Mouse (Mus musculus) embryo, embryonic 11 days (tissue): ENCODE measurements around the gene F11r.

Experiments used
- DNase-seq: peaks from one replicate; pipeline ENCODE4 v3.0.0-alpha.2; 2015

Gene F11r

DNA sequence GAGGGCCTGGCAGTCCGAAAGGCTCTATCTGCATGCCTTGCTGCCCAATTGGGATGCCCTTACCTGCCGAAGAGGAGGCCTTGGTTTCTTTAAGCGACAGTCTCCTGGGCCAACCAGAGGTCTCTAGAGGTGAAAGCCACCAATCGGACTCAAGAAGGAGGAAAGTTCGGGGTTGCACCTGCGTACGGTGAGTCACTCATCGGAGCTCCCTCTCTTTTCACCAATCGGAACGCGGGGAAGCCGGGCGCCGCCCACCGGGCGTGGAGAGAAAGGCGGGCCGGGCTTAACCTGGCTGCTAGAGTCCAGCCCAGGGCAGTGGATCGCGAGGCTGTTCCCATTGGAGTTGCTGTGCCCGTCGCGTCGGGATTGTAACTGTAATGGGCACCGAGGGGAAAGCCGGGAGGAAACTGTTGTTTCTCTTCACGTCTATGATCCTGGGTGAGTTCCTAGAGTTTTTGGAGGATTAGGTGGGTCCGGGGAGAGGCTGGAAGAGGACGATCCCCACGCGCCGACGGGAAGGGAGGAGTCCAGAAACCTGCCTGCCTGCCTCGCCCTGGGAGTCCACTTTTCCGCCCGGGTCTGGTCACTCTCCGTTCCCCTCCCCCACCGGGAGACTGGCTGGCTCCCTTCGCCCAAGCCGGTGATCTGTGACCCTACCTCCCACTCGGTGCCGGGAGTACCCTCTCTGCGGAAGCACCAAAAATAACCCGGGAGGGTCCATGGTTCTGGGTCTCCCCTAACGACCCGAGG is at the start of gene F11r:
Gene F11r, plus strand, starts transcription at position 272 of the 750 bp plus-strand sequence.
- DNase-seq: peak; percentile 82

DNA sequence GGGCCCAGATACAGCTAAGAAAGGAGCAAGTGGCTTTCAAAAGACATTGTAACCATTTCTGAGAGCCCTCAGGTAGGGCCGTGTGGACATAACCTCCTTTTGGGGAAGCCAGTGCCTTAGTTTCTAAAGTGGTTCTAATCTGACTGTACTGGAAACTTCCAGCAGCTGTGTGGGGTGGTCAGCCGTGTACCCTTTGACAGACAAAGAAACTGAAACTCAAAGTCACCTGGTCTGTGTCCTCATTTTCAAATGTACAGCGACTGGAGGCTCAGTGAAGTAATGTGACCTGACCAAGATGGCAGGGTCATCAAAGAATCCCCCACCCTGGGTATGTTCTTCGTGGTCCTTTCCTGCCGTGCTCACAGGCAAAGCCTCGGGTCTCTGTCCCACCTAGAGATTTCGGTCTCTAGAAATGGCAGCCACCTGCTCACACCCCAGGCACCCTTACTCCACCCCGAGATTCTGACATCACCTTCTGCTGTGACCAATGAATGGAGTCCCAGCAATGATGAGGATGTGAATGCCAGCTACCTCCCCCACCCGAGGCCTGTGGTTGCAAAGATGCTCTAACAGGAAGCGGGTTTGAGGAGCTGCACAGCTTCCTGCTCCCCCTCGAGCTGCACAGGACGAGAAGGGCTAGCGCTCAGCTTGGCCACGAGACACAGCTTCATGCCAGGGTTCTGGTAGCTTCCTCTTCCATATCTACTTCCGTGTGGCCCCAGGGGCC is 48.8 kb upstream of the F11r start, which contains the start of gene Arhgap30:
Gene Arhgap30, plus strand, starts transcription at position 579 of the 727 bp plus-strand sequence.
- no peak for DNase-seq

DNA sequence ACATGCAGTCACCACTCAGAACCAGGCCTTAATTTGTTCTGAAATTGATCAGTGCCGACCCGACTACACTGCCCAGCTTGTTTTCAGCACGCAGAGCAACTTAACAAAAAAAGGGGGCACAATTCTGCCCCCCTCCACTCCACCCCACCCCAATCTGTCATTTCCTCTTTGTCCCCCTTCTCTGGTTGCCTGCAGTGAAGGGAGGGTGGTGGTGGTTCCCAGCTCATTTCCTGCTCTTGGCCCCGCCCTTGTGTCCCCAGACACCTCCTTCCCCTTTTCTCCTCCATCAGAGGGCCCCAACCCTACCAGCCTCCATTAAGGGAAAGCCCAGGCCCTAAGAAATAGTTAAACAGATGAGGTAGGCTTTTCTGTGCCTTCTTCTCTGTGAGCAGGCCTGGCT is 47.2 kb upstream of the F11r start:
- DNase-seq: no peak

DNA sequence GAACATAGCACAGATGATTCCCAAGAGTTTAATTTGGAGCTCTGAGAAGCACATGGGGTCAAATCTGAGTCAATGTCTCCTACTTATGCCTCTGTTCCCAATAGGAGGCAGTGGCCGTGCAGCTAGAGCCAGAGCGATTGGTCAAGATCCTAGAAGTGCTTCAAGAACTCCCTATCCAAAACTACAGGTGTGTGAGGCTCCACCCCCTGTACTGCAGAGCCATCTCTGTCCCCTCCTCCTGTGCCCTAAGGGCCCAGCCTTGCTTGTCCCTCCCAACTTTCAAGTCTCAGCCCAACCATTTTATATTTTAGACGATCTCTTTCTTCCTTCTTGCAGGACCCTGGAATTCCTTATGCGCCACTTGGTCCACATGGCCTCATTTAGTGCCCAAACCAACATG is 35.5 kb upstream of the F11r start:
- DNase-seq: no peak

DNA sequence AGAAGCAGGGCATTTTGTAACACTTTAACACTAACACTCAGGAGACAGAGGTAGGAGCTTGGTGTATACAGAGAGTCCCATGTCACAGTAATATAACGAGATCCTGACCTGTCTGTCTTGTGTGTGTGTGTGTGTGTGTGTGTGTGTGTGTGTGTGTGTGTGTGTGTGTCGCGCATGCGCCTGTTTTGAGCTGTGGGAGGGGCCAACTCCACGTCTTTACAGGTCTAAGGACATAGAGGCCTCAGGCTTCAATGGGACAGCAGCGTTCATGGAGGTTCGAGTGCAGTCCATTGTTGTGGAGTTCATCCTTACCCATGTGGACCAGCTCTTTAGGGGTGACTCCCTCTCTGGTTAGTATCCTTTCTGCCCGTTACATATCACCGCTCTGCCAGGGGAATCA is 34.3 kb upstream of the F11r start:
- DNase-seq: no peak

DNA sequence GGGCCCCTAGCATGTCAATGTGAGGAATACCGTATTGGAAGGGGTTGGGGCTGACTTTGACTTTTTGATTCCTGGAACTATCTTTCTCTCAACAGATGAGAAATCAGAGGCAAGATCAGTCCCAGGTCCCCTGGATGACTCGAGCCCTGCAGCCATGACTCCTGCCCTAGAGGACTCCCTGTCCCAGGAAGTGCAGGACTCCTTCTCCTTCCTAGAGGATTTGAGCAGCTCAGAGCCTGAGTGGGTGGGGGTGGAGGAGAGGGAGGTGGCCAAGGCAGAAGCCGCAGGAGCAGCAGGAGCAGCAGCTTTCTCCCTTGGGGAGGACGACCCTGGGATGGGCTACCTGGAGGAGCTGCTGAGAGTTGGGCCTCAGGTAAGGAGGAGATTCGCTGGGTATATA is 30.1 kb upstream of the F11r start:
- no peak for DNase-seq

DNA sequence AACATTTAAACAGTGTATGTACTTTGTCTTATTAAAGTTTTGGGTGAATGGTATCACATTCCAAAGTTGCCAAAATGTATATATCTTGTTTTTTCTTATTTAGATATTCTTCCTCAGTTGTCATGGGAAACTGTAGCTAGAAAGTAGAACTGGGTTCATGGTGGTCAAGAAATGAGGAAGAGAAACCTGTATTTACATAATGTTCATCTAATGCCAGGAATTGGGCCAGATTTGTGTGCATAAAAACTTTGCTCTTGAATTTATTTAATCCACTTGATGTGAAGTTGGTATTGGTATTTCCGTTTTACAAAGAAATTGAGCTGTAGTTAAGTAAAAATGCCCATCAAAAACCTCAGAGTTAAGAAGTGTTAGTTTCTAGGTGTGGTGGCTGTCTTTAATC is 27.1 kb upstream of the F11r start:
- no peak for DNase-seq

DNA sequence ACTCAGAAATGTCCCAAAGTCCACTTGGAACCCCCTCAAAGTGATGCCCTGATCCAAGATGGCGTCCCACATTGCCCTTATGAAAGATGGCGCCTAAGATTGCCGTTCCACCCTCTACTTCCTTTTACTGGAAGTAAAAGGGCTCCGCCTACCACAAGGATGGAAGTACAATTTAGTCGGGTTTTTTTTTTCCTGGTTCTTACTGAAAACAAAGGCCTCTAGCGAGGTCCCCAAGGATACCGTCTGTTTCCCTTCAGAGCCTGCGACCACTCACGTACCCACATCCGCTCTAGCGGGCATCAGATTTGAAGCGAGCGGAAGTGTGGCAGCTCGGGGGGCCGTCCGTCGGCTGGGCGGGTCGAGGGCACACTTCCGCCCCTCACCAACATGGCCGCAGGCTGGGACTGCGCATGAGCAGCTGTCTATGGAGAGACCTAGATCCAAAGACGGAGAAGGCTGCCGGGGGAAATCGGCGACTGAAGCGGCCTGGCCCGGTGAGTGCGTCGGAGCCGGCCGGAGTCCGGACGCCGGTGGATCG is 26.3 kb upstream of the F11r start, which contains the start of gene Usf1:
Gene Usf1, plus strand, starts transcription at position 367 of the 538 bp plus-strand sequence.
- DNase-seq: peak; percentile 97

DNA sequence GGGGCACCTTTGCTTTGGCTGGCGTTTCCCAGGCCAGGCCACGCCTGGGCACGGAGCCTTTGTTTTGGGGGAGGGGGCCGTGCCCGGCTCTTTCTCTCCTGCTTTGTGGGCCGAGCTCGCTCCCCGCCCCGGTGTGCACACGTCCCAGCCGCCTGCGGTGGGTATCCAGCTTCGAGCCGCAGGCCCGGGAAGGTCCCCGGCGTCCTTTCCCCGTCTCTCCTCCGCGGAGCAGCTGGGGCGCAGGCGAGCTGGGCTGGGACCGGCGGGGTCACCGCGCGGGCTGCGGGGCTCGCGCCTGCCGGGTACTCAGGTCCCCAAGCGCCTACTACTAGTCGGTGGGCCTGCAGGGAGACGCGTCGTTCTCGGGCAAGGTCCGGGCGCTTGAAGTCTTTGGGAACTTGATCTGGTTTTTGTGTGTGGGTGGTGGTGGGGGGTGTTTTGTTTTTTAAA is 25.8 kb upstream of the F11r start:
- DNase-seq: no peak

DNA sequence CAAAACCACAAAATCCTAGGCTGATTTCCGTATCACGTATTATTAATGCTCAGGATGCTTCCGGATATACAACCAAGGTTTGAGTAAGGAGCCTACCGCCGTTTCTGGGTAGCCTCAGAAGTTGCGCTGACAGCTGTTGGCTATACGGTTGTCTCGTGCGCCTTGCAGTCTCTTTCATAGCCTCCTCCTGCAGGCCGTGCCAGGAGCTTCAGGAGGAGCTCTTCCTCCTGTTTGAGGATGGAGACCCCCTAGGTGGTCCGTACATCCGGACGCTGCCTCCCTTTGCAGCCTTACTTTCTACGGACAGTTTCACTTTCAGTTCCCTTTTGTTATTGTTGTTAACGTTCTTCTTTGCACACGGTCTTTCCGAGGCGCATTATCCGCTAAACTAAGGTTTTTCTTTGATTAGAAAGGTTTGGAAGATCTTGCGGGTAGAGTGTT is 25.3 kb upstream of the F11r start:
- DNase-seq: peak; percentile 78

DNA sequence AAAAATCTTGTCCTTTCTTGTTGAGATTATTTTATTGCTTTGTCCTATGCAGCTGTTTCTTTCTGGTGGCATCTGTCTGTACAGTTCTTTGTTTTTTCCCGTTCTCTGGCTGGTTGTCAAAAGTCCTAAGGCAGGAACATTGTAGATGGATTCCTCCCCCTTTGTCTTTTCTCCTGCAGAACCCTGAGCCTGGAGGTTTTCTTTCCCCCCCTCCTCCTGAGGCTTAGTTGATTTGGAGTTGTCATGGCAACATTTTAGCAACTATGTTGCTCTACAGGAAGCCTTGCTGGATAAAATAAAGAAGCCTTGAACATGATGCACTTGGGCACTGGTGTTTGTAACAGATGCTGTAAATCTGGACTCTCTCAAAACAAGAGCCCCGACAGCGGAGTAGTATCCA is 24.9 kb upstream of the F11r start:
- peak; percentile 49 for DNase-seq

DNA sequence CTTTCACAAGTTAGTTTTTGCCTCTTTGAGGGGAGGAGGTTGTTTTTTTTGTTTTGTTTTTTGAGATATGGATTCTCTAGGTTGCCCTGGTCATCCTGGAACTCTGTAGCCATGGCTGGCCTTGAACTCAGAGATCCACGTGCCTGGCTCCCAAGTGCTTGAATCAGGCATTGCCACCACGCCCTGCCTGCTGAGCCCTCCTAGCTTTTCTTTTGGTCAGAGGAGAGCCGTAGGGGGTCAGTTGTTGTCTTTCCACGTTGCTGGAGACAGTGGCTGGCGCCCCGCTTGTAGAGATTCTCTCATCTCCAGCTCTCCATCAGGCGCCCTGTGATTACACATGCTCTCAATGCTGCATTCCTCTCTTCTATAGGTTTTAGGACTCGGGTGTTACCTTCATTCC is 23.7 kb upstream of the F11r start:
- no peak for DNase-seq

DNA sequence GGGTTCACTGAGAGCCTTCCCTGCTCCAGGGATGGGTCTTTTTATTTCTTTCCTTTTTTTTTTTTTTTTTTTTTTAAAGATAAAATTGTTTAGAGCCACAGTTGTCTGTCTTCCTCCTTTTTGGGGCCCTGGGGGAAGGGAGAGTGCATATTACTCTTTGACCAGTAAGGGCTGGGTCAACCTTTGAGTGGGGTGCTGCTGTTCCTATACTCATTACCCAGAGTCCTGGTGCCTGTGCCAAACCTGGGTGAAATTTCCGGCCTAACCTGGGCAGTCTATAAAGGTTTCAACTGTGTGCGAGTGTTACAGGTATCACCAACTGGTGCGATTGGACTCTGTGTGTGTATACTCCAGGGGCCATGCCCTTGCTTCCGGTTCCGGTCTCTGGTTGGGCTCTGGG is 18.7 kb upstream of the F11r start, which contains the start of gene Tstd1:
Gene Tstd1, plus strand, starts transcription at position 213 of the 400 bp plus-strand sequence.
- no peak for DNase-seq

DNA sequence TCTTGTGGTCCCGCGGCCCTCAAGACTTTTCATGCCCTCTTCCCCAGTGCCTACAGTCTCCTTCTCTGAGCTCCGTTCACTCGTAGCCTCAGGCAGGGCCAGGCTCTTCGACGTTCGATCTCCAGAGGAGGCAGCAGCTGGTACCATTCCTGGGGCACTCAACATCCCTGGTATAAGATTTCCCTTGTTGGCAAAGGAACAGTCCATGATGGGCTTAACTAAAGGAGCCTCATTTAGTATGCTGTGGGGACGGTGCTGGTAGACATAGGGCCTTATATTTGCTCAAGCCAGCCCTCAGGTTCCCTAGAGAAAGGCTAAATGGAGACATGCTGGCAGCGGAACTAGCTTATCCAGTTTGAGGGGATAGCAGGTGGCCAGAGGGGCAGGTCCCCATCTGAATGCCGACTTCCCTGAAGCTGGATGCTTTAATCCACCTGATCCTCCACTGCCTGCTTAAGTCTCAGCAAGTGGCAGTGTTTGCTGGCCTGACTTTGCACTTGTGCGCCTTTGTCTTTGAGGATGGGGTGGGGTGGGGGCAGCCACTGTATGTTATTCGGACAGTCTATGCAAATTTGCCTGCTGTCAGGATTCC is 17.9 kb upstream of the F11r start:
- no peak for DNase-seq

DNA sequence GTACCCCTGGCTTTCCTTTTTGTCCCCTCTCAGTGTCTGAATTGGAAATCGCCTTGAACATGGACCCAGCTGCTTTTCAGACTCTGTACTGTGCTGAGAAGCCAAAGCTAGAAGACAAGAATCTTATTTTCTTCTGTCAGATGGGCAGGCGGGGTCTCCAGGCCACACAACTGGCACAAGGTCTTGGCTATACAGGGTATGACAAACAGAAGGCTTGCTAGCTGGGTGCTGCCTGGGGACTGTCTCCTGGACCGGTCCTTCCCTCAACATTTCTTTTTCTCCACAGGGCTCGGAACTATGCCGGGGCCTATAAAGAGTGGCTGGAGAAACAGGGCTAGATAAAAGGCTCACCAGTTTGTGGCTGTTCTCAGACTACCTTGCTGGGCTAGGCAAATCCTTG is 17.4 kb upstream of the F11r start:
- no peak for DNase-seq

DNA sequence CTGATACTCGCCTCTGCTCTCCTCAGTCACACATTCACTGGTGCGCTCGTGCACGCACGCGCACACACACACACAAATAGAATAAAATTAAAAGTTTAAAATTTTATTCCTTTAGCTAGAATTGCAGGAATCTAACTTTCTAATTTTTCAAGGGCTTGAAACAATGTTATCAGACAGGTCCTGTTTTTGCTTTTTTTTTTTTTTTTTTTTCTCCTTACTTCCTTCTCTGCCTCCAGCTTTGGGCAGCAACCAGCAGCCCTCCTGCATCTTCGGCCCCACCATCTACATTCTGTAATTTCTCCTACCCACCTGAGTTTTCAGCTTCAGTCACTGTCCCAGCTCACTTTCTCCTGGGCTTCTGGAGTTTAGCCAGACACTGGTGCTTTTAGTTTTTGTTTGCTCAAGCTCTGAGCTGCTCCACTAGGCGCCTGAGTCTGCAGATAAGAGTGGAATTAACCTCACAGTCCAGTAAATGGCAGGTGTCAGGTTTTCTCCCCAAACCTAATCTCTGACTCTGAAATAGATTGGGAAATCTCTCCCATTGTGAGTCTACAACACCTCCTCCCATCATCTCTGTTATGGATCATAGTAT is 14.7 kb upstream of the F11r start:
- DNase-seq: no peak

DNA sequence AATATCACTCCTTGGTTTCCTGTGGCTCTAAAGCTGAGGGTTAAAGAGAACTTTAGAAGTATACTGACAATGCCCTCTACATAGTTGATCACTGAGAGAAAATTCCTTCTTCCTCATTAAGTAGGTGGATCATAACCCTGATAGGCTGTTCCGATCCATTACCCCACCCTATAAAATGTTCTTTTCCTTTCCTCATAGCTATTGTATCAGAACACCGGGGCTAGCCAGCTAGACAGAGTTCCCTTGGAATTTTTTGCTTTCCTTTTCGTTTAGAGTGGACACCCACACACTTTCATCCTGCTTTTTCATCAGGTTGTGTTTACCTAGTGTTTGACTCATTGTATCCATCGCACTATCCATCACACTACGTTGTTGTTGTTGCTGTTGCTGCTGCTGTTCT is 12.7 kb upstream of the F11r start:
- DNase-seq: no peak

DNA sequence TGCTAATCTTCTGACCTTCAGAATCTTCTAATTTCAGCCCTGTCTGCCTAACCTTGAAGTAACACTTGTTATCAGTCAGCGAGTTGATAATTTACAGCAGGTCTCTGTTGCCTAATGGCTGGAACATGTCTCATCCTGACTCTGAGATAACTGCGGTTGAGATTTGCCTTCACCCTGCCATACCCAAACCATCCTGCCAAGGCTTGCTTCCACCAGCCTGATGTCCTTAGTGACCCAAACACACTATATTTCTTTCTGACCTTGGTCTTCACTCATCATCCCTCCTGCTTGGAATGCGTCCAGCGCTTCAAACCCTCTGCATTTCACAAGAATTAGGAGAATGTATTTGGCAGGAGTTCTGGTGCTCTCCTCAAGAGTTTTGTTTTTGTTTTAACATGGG is 12.2 kb upstream of the F11r start:
- DNase-seq: no peak

DNA sequence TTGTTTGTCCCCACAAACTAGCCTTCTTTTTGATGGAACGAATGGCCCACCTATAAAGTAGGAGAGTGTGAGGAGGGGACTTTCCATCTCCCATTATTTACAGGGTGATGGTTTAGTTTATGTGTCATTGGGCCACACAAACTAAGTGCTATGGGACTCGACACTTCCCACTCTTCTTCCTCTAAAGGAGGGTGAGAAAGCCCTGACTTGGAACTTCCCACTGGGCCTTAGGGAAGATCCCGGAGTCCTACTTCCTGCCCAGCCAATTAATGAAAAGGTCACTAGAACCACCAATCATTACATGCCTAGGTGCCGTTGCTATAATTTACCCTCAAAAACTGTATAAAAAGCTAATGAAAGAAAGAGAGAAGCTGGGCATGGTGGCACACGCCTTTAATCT is 5.2 kb upstream of the F11r start:
- no peak for DNase-seq

DNA sequence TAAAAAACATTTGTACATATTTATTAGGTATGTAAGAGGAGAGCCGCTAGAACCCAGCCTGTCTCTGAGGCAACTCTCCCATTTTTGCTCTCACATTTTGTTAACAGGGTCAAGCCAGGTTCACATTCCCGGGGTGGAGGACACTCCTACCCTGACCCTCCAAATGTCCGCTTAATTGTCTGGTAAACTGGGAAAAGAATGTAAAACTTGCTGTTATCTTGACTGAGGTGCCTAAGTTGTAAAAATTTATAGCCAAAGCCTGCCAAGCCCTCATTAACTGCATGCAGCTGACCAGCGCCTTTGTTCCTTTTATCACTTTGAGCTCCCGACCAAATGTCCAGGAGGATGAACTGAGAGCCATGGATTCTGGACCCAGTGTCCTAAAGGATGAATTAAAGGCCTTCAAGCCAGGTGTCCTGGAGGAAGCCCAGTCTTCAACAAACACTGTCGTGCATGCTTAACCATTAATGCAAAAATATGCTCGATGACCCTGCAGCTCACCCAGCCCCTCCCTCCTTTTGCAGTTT is 2.0 kb upstream of the F11r start:
- DNase-seq: peak; percentile 23

DNA sequence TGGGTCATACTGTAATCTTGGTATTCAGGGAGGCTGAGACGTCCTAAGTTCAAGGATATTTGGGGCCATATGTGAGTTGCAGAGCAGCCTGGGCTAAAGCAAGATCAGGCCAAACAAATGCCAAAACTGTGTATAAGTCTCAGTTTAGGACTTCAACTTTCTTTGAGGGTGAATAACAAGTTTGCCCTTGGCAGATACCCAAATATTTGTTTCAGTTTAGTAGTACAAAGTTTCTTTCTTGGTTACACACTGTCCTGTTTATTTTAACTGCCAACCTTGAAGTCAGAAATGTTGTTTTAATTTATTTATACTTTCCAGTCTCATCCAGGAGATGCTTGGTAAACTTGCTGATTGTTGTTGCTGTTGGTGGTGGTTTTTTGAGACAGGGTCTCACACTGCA is 1.4 kb upstream of the F11r start:
- no peak for DNase-seq

DNA sequence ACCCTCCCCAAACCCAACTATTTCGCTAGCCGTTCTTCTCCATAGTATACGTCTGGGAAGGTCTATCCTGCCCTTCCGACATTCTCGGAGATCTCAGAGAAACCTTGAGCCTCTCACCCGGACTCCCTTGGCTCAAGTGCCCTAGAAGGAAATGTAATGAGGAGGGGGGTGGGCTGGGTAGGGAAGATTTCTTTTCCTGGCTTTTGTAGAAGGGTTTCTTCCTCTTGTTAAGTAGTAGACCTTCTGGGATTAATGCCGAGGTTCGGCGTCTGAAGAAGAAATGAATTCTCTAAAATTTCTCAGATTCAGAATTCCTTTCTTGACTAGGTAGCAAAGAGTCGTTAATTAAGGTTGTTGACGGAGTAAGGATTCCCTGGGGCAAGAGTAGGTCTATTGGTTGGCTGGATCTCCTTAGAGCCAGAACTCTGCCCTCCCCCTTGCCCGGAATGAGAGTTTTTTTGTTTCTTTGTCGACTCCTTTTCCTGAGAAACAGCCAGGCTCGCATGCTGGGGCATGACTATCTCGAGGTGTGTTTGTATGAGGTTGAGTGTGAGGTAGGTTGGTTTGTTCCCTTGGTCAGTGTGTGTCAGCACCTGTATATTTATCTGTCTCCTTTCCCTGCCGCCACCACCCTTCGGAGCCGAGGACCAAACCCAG is 807 bp downstream of the F11r start:
- peak; percentile 27 for DNase-seq
